Mouse (Mus musculus): ENCODE results near the gene Lrmda.

DNA sequence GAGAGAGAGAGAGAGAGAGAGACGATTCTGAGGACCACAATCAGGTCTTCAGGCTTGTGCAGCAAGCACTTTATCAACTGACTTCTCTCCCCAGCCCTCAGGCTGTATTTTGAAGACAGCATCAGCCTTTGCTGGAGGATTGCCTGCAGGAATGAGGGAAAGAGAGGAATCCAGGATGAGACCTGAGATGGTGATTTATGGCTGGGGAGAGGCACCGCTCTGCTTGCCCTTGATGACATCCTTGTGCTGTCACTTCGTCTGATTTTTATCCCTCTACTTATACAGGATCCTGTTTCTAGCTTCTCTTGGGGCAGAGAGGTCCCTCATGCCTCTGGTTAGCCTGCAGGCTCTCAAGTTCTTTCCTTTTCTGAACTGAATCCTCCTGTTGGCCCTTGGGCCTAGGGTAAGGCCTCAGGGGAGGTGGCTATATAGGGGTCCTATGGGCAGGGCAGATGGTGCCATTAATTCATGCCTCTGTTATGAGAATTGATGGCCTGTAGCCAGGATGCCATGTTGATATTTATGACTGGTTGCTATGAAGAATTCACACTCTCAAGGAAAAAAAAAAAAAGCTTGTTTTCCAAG, 277.2 kb downstream of the Lrmda start:
- TF ChIP-seq CTCF (IDR thresholded peaks at IDR 0.05; ENCODE audit: borderline replicate concordance, control insufficient read depth, extremely low read depth, insufficient read depth, low read length, poor library complexity) (no peak), POLR2A (IDR thresholded peaks at IDR 0.05; ENCODE audit: control insufficient read depth, extremely low read depth, insufficient read depth, low read length, poor library complexity) (no peak)
